Mouse (Mus musculus): ENCODE measurements at regions not wholly inside any gene's neighbourhood (a gene's known extent, or its start where the extent isn't known, plus 50 kb on each side); places are given as distances from the start of the nearest gene placed in this dataset.
A peak's percentile ranks its signal among the peaks of the same experiment; 100 is the strongest.
"Not testable (repeated sequence)": the region's sequence is repeated elsewhere in the genome, so short reads cannot be mapped to it uniquely, and the experiment has no call there.

DNA sequence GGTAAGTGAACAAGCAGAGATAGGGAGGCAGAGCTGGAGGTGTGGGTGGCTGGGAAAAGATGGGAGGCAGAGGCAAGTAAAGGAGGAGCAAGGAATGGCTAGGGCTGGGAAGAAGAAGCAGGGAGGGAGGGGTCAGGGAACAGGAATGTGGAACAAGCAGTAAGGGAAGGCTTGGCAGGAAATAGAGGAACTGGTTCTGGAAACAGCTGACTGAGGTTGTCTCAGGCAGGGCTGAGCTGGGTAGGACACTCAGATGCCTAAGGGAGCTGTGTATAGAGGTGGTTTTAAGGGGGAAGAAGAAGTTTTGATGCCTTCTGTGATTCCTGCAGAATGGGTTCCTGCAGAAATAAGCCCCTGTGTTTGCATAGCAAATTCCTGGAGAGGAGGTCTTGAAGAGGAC is 92.7 kb downstream of the Nucb2 start:
- intact Hi-C loops (cut with DNase I) = no loop called here
- DNase-seq = no peak

DNA sequence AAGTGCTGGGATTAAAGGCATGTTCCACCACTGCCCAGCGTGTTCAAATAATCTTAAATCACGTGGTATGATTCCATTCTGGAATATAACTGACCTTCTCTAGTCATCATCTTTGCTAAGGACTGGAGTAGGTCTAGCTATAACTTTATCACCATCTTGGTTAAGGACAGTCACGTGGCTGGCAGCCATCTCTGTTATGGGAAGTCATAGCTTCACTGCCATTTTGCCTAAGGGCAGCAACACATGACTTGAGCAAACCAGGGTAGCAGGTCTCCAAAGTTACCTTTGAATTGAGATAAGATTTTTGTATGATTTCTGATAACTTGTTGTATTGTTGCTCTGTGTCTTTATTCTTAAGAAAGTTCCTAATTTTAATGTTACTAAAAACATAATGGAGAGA is 96.2 kb downstream of the Nucb2 start:
- DNase-seq = no peak
- intact Hi-C loops (cut with DNase I) = loop anchor here (10.0 kb wide), 1 partner anchor 356 kb away; no protein-coding TSS in a partner anchor

DNA sequence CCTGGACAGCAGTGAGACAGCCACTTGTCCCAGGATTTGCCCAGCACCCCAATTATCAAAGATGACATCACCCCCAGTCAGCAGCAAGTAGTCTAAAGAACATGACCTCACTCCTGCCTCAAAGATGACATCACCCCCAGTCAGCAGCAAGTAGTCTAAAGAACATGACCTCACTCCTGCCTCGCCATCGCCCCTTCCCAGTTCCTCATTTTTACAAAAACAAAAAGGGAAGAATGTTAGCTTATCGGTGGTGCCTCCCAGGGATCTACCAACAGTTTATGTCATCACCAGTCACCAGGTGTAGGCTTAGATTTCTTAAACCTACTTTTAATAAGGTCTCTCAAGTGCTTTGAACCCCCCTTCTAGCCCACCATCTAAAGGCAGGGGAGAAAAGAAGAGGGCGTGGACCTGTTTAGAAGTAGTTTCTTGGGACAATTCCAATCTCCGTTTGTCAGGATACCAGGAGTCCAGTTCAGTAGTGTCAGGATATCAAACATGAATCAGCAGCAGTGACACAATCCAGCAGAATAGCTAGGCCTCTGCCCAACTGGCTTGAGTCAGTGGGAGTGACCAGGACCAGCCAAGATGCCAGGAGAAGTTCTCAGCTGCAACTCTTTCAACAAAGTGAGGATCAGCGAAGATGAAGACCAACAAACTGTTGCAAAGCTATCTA is 99.1 kb downstream of the Nucb2 start:
- intact Hi-C loops (cut with DNase I) = loop anchor here (10.0 kb wide), 1 partner anchor 359 kb away; no protein-coding TSS in a partner anchor
- no peak for DNase-seq

- intact Hi-C loops (cut with DNase I) = loop anchor here (10.0 kb wide), 1 partner anchor 359 kb away; no protein-coding TSS in a partner anchor
- no peak for DNase-seq
These were observed 99.6 kb downstream of the Nucb2 start for GRCm38 (mm10) chr7:116603840-116604194.

- intact Hi-C loops (cut with DNase I) = loop anchor here (5.0 to 10.0 kb wide), 2 partner anchors 269 to 361 kb away; no protein-coding TSS in a partner anchor
- DNase-seq = no peak
These were observed 102.1 kb downstream of the Nucb2 start for GRCm38 (mm10) chr7:116606255-116606654.

- intact Hi-C loops (cut with DNase I) = loop anchor here (5.0 to 10.0 kb wide), 2 partner anchors 270 to 362 kb away; no protein-coding TSS in a partner anchor
- DNase-seq = no peak
These were observed 102.7 kb downstream of the Nucb2 start for GRCm38 (mm10) chr7:116606751-116607483.

- intact Hi-C loops (cut with DNase I) = loop anchor here (1.0 to 10.0 kb wide), 4 partner anchors 77 to 363 kb away; no protein-coding TSS in a partner anchor
- DNase-seq = no peak
These were observed 103.6 kb downstream of the Nucb2 start for GRCm38 (mm10) chr7:116607628-116608225.

GRCm38 (mm10) chr7:116608350-116609085 is 104.3 kb downstream of the Nucb2 start:
- DNase-seq = peak; percentile 64 to 72

GRCm38 (mm10) chr7:116609406-116609805 is 105.2 kb downstream of the Nucb2 start:
- intact Hi-C loops (cut with DNase I) = loop anchor here (2.0 to 10.0 kb wide), 3 partner anchors 151 to 365 kb away; no protein-coding TSS in a partner anchor
- no peak for DNase-seq

More at GRCm38 (mm10) chr7:116608350-116609085, 104.3 kb downstream of the Nucb2 start:
- intact Hi-C loops (cut with DNase I) = loop anchor here (1.0 to 10.0 kb wide), 4 partner anchors 78 to 364 kb away; no protein-coding TSS in a partner anchor

DNA sequence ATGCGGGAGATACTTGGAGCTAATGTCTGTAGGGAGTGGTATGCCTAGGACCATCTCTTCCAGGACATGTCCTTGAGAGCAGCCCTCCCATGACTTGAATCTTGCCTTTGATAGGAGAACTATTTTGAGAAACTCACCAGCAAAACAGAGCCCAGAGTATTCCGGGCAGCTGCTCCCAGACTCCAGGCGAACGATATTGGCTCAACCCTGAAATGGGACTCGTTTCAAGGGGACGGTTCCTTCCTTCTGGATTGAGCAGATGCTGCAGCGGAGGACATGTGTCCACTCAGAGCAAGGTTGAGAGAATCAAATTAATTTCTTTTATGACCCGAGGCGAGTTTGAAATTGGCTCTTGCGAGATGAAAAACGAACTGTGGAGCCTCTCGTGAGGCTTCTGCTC is 105.7 kb downstream of the Nucb2 start:
- intact Hi-C loops (cut with DNase I) = loop anchor here (2.0 to 10.0 kb wide), 3 partner anchors 151 to 365 kb away; no protein-coding TSS in a partner anchor
- DNase-seq = peak in 1 of 2 experiments; percentile 41

GRCm38 (mm10) chr7:116615984-116616383 is 111.8 kb downstream of the Nucb2 start:
- intact Hi-C loops (cut with DNase I) = no loop called here
- no peak for DNase-seq

GRCm38 (mm10) chr7:116619636-116620035 is 115.5 kb downstream of the Nucb2 start:
- intact Hi-C loops (cut with DNase I) = no loop called here
- DNase-seq = no peak

- intact Hi-C loops (cut with DNase I) = no loop called here
- DNase-seq = no peak
These were observed 116.2 kb downstream of the Nucb2 start for GRCm38 (mm10) chr7:116620381-116620780.

DNA sequence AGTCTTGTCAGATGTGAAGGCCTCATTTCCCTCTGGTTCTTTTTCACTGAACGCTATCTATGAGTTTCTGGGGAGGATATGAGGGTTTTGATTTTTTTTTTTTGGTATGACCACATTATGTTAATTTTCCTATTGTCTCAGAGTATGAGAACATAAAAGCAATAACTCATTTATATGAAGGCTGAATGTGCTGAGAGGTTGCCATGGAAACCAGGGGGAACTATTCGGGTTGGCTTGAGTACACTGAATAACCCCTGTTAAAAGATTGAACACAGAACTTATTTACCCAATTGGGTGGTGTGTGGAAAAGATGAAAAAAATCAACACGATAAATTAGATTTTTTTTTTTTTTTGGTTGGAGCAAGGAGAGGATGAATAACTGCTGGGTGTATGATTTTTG is 129.0 kb downstream of the Nucb2 start:
- no peak for DNase-seq

GRCm38 (mm10) chr7:116644902-116645650 is 140.9 kb downstream of the Nucb2 start:
- intact Hi-C loops (cut with DNase I) = loop anchor here (2.0 to 10.0 kb wide), 4 partner anchors 732 to 1457 kb away; no protein-coding TSS in a partner anchor
- DNase-seq = peak; percentile 49 to 66

More for the DNA sequence above, 129.0 kb downstream of the Nucb2 start:
- intact Hi-C loops (cut with DNase I) = no loop called here

DNA sequence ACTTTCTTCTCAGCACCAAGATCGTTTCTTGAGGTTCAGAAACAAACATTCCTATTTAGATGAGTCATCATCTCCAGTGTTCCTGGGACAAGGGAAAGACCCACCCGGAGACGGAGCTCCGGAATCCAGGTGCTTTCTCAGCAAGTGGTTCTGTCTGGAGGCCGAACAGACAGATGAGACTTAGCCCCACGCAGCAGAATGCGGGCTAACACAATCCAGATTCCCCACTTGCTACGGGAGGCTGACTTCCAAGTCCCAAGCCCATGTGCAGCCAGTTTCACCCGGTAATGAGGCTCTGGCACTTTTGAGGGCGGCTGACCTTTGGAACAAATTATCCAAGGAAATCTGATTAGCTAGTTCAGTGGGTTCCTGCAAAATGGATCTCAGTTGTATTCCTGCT is 150.3 kb downstream of the Nucb2 start:
- intact Hi-C loops (cut with DNase I) = no loop called here

GRCm38 (mm10) chr7:116657040-116657439 is 152.9 kb downstream of the Nucb2 start:
- intact Hi-C loops (cut with DNase I); DNase-seq: not testable (repeated sequence)

More for the DNA sequence above, 150.3 kb downstream of the Nucb2 start:
- DNase-seq = no peak

DNA sequence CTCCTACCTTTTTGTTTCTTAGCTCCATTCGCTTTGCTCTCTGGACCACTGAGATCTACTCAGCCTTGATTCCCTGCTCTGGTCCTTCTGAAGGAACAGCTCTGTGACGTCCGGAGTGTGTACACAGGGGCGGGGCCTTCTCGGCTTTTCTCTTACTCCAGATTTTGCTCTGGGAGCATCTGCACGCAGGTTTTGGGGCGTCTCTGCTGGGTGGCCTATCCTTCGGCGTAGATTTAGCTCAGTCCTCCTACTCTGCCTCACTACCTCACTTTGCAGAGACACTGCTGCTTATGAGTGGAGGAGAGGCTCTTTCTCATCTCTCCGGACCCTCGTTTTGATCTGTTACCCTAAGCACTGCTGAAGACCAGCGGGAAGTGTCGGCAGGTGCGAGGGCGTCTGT is 161.4 kb downstream of the Nucb2 start:
- DNase-seq = no peak
- intact Hi-C loops (cut with DNase I) = no loop called here

Data from heart, postnatal 14 days (tissue).